Mouse (Mus musculus) frontal cortex, postnatal 10 days (tissue): Measurements from ENCODE around the gene Svopl.

ENCODE experiments used
- DNase-seq, 2 experiments: peaks; one replicate each; pipeline ENCODE4 v3.0.0; 2022; ENCODE audit warnings: low spot score in 2 of 2, mixed read lengths in 1 of 2

Gene Svopl

GRCm38 (mm10) chr6:38046838-38047237, at the start of gene Svopl:
Gene Svopl, minus strand, starts transcription at chr6:38046996.
- no peak for DNase-seq

DNA sequence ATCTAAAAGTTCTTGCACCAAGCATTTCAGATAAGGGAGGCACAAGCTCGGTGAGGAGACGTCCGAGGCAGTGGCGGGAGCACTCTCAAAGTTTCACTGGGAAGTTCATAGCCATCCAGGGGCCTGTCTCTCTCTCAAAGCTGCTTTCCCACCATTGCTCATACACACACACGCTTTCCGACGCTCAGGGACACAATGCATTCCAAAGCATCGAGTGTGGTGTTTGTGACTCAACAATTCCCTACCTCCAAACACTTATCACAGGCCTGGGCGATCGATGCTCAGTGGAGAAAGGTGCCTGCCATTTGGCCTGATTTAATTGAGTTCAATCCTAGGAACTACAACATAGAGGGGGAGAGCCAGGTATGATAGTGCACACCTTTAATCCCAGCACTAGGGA, 47.9 kb upstream of the Svopl start:
- DNase-seq = no peak

DNA sequence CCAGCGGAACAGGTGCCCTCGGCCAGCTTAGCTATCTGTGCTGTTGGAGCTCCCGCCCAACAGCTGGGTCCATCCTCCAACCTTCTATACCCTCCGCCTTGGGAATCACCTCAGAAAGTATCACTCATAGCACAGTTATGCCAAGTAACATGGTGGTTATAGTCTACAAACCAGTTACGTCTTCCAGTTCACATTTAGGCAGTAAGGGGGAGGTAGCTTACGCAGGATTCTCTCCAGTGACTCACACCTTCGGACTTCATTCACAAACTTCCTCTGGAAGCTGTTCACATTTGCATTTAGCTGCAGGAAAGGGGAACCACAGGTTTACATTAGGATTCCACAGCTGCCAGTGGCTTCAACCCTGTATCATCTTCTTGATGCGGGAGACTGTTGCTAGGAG, 45.7 kb upstream of the Svopl start:
- DNase-seq = no peak

GRCm38 (mm10) chr6:38087242-38088026, 40.6 kb upstream of the Svopl start:
- DNase-seq = no peak

DNA sequence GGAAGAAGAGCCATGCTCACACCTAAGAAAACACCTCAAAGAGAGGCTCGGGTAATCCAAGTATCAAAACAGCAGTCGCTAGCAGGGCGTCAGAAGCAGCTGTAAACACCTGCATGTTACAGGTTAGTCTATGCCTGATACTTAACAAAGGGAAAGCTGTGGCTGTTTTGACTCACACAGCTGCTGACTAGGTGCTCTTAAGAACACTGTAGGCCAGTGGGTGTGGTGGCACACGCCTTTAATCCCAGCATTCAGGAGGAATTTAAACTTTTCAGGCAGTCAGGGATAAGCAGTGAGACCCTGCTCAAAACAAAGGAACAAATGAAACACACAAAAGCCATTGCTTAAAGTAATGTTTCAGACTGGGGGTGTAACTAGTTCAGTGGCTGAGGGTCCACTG, 36.4 kb upstream of the Svopl start:
- DNase-seq = no peak

DNA sequence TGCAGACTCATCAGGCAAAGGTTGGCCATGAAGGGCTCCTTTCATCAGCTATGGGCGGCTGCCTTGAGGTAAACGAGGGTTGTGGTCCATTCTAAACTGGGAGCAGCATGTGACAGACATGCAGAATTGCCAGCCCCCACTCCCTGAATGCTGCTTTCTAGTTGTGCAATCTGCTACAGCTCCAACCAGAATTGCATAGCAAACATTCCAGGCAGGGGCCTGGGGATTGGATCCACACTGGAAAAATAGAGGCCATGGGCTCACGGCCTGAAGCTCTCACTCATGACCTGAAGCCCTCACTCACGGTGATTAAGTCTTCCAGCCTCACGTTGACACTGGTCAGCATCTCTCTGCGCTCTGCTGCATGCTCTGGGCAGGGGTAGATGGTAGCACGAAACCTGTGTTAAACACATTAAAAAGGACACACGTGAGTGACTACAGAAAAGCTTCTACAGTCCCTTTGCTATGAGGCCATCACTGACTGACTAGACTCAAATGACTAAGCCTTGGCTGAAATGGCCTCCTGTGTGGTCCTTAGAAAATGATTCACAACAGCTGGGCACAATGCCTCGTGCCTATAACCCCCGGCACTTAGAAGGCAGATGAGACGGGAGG, 35.0 kb upstream of the Svopl start:
- no peak for DNase-seq

GRCm38 (mm10) chr6:38080364-38080763, 33.6 kb upstream of the Svopl start:
- no peak for DNase-seq

DNA sequence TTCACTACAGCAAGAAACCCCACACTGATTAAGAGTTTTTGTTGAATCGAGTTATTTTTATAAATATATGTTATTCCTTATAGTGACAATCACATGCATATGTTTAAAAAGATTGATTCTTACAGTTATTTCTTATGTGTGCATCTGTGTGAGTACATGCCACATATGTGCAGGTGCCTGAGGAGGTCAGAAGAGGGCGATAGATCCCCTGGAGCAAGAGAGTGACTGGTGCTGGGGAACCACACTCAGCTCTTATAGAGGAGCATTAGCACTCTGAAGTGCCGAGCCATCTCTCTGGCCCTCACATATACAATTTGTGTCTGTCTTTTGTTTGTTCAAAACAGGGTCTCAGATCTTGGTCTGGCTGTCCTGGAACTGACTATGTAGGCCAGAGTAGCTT, 26.8 kb upstream of the Svopl start:
- DNase-seq = no peak

DNA sequence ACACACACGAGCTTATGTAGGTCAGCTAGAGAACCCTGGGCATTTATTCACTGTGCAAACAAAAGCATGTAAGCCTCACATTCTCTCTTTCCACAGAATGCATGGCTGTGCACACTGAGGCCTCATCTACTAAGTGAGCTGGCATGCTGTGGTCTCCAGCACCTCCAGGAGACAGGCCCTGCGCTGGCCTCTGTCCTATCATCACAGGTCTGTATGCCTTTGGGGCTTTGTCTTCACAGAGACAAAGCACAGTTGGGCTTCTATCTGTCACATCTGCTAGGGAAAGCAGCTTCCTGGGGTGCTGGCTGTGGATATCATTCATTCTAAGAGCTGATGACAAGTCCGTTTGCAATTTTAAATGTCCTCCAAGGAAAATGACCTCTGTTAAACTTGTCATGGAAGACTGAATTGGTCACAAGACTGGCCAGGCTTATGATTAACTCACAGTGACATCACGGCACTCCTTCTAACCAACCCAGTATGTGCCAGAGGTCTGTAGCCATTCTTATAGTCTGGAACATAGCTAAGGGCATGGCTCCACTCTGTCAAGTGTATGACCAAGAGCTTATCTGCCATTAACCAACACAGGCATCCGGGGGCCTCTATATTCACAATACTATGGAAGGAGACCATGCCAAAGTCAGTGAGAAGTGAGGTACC, 25.5 kb upstream of the Svopl start:
- DNase-seq = no peak

- no peak for DNase-seq
Measured at GRCm38 (mm10) chr6:38071256-38071655, 24.5 kb upstream of the Svopl start.

DNA sequence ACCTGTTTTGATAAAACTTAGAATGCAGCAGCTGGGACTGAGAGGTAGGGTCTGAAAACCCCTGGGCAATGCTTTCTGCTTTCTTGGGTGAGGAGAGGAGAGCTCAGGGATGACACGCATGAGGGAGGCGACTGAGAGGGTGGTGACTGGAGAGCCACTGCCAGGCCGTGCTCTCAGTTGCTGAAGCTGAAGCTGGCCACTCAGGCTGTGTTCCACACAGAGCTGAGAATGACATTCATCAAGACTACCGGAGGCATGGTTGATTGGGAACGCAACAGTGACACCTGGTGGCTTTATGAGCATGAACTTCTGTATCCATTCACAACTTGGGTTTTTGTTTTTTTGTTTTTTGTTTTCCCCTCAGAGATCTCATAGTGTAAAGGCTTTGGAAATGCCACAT, 19.4 kb upstream of the Svopl start:
- peak; percentile 36 to 59 for DNase-seq

DNA sequence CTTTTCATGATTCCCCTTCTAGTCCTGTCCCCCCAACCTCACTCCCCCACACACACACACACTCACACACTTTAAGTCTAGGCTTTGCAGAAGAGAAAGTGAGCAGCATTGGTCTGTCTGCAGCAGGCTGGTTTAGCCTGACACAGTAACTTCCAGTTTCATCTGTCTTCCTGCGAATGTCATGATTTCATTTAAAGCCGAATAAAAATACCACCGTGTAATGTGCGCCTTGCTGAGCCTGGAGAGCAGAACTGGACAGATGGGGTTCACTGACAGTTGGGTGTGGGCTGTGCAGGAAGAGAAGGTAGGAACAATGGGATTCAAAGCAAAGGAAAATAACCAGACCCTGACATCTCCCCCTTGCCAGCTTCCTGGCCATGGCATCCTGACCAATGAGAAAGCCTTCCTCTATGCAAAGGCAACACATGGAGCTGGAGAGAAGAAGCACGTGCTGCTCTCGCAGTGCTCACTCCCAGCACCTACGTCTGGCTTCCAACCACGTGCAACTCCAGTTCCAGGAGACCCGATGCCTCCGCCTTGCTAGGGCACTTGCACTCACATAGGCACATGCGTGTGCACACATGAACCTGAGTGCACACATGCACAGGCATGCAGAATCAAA, 18.8 kb upstream of the Svopl start:
- DNase-seq = peak; percentile 13 to 17

DNA sequence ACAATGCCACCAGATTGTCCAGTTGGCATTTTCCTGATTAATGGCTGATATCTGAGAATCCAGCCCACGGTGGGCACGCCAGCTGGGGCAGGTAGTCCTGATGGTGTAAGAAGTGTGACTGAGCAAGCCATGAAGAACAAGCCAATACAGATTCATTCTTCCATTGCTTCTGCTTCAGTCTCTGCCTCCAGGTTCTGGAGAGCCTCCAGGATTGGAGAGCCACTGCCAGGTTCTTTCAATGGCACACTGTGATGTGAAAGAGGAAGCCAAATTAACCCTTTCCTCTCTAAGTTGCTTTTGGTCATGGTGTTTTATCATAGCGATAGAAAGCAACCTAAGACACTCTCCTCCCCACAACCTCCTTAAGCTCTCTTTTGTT, 18.3 kb upstream of the Svopl start:
- peak; percentile 38 to 49 for DNase-seq

GRCm38 (mm10) chr6:38064621-38065020, 17.8 kb upstream of the Svopl start:
- no peak for DNase-seq

GRCm38 (mm10) chr6:38058805-38059204, 12.0 kb upstream of the Svopl start:
- DNase-seq = no peak

DNA sequence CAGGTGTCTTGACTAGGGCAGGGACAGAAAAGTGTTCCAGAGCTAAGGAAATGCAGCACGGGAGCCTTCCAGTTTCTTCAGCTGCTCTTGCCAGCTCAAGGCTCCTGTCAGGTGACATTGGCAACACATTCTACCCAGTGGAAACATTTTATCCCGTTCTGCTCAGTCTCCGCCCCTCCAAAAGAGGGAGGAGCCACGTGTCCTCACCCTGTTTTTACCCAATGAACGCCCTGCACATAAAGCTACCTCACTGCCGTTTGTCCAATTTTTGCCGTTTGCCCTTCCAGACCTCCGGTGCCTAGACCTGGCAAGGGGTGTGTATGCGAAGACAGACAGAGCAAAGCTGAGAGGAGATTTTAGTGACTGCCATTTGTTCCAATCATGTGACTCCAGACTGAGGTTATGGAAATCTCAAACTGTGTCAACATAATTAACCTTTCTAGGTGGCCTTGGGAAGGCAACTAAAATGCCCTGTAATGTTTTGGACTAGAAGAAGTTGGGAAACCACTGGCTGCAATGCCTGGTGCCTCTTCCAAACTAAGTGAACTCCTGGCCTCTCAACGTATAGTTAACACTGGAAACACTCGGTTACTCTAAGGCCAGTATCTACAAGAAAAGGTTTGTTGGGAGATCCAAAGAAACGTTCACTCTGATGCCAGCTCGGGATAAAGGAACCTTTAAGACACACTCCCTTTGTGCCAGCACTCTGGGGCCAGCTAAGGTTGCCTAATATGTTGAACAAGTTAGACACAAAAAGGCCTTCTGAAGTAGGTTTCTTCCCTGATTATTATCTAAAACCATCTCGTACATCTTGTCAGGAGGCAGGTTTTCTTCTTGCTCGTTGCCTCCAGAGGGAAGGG, 8.9 kb upstream of the Svopl start:
- DNase-seq = no peak

DNA sequence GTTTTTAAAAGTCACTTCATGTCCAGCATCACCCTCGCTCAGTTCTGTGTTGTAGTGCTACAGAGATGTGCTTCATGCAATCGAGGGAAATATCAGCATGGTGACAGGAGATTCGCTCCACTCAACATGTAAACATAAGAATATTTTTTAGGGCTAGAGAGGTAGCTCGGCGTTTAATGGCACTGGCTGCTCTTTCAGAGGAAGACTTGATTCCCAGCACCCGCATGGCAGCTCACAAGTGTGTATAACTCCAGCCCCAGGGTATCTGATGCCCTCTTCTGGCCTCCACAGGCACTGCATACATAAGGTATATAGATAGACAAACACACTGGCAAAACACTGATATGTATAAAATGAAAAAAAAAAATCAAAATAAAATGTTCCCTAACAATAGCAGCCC, 2.8 kb upstream of the Svopl start:
- no peak for DNase-seq

DNA sequence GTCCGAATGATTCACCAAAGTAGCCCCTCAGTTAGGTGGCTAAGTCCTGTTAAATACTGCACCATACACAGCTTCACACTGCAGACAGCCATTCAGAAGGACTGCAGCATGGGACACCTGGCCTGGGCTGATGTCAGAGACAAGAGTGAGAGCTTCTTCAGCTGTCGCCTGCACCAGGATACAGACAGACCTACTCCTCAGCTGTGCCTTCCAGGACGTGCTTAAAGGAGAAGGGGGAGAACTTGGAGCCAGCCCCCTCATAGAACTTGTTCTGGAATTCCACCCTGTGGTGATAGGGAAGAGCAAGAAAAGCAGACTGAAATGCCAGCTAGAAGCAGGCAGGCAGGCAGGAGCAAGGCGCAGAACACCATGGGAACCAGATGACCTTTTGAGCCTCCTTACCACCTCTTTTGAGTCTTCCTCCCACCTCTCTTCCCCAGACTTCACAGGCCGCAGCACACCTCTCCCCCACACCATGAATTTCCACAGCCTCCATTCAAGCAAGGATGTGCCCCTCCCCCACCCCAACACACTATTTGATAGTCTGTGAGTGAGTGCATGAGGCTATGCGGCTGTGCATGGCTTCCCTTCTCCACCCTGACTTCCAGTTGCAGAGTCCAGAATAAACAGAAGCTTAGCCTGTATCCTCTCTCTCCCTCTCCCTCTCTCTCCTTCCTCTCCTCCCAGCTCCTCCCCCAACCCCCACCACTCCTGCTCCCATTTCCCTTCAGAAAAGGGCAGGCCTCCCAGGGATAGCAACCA, 2.2 kb upstream of the Svopl start:
- DNase-seq = no peak

DNA sequence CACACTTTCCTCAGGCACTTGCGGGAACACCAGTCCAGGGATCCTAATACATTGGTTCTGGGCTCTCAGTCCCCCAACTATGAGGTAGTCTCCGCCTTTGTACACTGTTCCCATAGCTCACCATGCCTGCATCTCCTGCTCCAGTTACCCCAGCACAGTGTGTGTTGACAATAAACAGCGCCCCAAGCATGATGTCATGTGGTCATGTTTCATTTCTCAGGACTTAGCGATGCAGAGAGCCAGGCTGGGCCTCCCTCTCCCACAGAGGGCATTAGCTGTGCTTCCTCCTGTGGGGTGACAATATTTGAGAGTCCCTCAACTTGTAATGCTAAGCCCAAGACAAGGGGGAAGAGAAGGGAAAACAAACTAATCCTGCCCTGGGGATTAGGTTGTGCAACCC, 1.2 kb upstream of the Svopl start:
- DNase-seq = no peak

GRCm38 (mm10) chr6:38032801-38033566, 13.8 kb downstream of the Svopl start:
- no peak for DNase-seq
